Mouse (Mus musculus) lung, adult 2 months (tissue): Measurements from ENCODE around the gene Nln. TPM values are rescaled to one million over a fixed set of nuclear protein-coding genes. Genes with fewer than 3 reads are reported as not detected.

ENCODE experiments used
- DNase-seq: peaks from one replicate; pipeline ENCODE4 v3.0.0; 2022
- H3K4me1 ChIP-seq: fragments of 200-500 bp; 2 replicates; pipeline ENCODE4 v1.6.1; 2011; ENCODE audit warnings: low read length; ENCODE audit not compliant: control insufficient read depth, insufficient read depth
- H3K4me3 ChIP-seq: fragments of 200-500 bp; replicated peaks from 2 replicates; pipeline ENCODE3; 2011; ENCODE audit warnings: low read depth, mild to moderate bottlenecking, control low read depth, low read length; ENCODE audit errors: extremely low read depth
- CTCF ChIP-seq: fragments of 200-500 bp; IDR thresholded peaks from 2 replicates; pipeline ENCODE4 v1.5.1; 2011; ENCODE audit warnings: mild to moderate bottlenecking, low read length, control low read depth; ENCODE audit not compliant: insufficient read depth
- POLR2A ChIP-seq: fragments of 200-500 bp; IDR thresholded peaks from 2 replicates; pipeline ENCODE4 v1.6.1; 2011; ENCODE audit warnings: low read depth, mild to moderate bottlenecking, control low read depth, low read length, borderline replicate concordance; ENCODE audit errors: extremely low read depth
- WGBS: fragments of 180-500 bp; shearing (Covaris S2); methylation state at CpG from one replicate; pipeline ENCODE4 v1.1.7; 2018; 5-methylcytosine and 5-hydroxymethylcytosine counted together
- polyA plus RNA-seq: library from polyadenylated mRNA; depleted of rRNA; stranded (reverse); fragments of >200 nt; gene quantifications from 2 replicates; pipeline ENCODE4 v1.2.3, GENCODE M21; 2012

Gene Nln
- polyA plus RNA-seq, 1 experiment = 12.4 TPM

GRCm38 (mm10) chr13:104036494-104037290 is 72.7 kb downstream of the Nln start:
- H3K4me1 ChIP-seq = peaks cover 30% of the 10 kb centered on the region
- TF ChIP-seq POLR2A (peak; percentile 35; the same call in 1 of the 2 replicates), CTCF (no peak)
- DNase-seq = peak; percentile 67
- H3K4me3 ChIP-seq = no peak overlapping the region
- WGBS = 50% methylated on average over 23 of the region's 23 CpGs

DNA sequence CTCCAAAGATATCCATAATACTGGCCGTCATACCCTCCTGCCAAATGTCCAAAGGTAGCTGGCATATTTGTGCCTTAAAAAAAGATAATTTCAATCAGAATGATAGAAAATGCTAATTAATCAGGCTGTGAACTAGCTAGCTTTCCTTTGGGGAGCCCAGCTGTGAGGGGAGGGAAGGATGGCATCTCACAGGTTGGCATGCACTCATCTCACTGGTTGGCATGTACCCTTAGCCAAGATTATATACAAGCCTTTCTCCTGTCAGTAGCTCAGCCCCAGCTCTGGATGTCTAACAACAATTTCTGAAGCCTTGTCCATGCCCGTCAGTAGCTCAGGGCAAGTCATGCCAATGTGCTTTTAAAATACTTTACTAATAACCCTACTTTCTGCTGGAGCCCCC is 73.8 kb downstream of the Nln start:
- TF ChIP-seq CTCF = no peak
- no peak for TF ChIP-seq POLR2A
- H3K4me3 ChIP-seq = no peak overlapping the region
- WGBS = 83% methylated on average over 2 of the region's 2 CpGs
- DNase-seq = no peak
- peaks cover 32% of the 10 kb centered on the region for H3K4me1 ChIP-seq

GRCm38 (mm10) chr13:104034854-104035253 is 74.6 kb downstream of the Nln start:
- no peak for TF ChIP-seq POLR2A
- Histone ChIP-seq H3K4me3 (no peak overlapping the region), H3K4me1 (peaks cover 32% of the 10 kb centered on the region)
- WGBS = 51% methylated on average over 6 of the region's 6 CpGs
- no peak for DNase-seq

GRCm38 (mm10) chr13:104032620-104033133 is 76.7 kb downstream of the Nln start:
- WGBS = 14% methylated on average over 3 of the region's 3 CpGs
- peaks cover 21% of the 10 kb centered on the region for H3K4me1 ChIP-seq
- DNase-seq = no peak
- TF ChIP-seq CTCF = no peak
- no peak for TF ChIP-seq POLR2A
- no peak overlapping the region for H3K4me3 ChIP-seq

DNA sequence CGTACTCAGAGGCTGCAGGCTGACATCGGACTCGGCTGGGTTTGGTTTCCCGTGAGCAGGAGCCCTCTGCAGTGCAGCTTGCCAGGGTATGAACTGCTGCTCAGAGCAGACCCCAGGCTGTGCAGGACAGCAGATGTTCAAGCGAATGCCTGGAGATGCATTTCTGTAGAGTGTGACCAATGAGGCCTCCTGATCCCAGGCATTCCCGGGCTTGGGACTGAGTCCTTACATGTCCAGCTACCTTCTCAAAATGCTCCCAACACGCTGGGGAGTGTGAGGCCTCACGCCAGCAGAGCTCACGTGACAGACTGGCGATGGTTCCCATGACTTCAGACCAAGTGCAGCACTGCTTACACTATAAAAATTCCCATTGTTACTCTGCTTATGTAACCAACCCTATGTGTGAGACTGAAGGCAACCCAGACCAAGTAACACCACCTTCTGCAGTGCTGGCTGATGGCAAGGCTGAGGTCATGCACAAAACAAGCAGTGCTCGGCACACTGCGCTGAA is 77.5 kb downstream of the Nln start:
- H3K4me3 ChIP-seq = no peak overlapping the region
- peaks cover 21% of the 10 kb centered on the region for H3K4me1 ChIP-seq
- peak; percentile 62 for DNase-seq
- WGBS = 31% methylated on average over 12 of the region's 12 CpGs
- TF ChIP-seq POLR2A (no peak), CTCF (no peak)

- 91% methylated on average over 4 of the region's 4 CpGs for WGBS
- Histone ChIP-seq H3K4me3 (no peak overlapping the region), H3K4me1 (peaks cover 23% of the 10 kb centered on the region)
- TF ChIP-seq CTCF = no peak
- no peak for TF ChIP-seq POLR2A
- DNase-seq = no peak
Observed at GRCm38 (mm10) chr13:104030956-104031355, 78.5 kb downstream of the Nln start.

GRCm38 (mm10) chr13:104029511-104029910 is 79.9 kb downstream of the Nln start:
- no peak for TF ChIP-seq POLR2A
- TF ChIP-seq CTCF = no peak
- Histone ChIP-seq H3K4me1 (peaks cover 23% of the 10 kb centered on the region), H3K4me3 (no peak overlapping the region)
- no peak for DNase-seq

DNA sequence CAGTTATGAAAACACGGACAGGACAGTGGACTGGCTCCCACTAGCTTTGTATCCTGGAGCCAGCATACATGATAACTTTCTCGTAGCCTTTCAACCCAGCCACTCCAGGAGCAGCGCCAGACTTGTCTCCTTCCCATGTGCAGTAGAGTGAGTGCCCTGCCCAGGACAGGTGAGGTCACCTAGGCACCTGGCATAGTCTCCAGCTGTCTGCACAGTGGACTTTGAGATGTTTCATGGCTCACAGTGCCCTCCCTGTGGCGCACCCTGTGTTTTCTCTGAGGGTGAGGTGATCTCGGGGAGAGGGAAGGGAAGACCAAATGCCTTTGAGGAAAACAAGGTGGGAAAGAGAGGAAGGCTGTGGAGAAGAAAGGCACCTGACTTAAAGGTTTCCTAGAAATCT is 80.3 kb downstream of the Nln start:
- WGBS = 56% methylated on average over 5 of the region's 5 CpGs
- Histone ChIP-seq H3K4me3 (no peak overlapping the region), H3K4me1 (peaks cover 23% of the 10 kb centered on the region)
- no peak for TF ChIP-seq POLR2A
- TF ChIP-seq CTCF = no peak
- DNase-seq = no peak

GRCm38 (mm10) chr13:104026525-104026924 is 82.9 kb downstream of the Nln start:
- WGBS = 74% methylated on average over 3 of the region's 3 CpGs
- H3K4me1 ChIP-seq = peaks cover 11% of the 10 kb centered on the region
- no peak for DNase-seq
- TF ChIP-seq CTCF (no peak), POLR2A (no peak)
- no peak overlapping the region for H3K4me3 ChIP-seq

GRCm38 (mm10) chr13:104025710-104025995 is 83.8 kb downstream of the Nln start:
- 44% methylated on average over 6 of the region's 6 CpGs for WGBS
- Histone ChIP-seq H3K4me3 (peak overlapping the region; percentile 10), H3K4me1 (peaks cover 10% of the 10 kb centered on the region)
- no peak for DNase-seq
- no peak for TF ChIP-seq POLR2A
- TF ChIP-seq CTCF = no peak
